Mouse (Mus musculus) midbrain, embryonic 14.5 days (tissue): ENCODE measurements around the gene Ssrp1. TPM values are rescaled to one million over a fixed set of nuclear protein-coding genes. Genes with fewer than 3 reads are reported as not detected.

Source experiments
- ATAC-seq: fragments of 200-750 bp; cut with Nextera tagmentation; 2 replicates; pipeline ENCODE4 v1.8.0; 2017; ENCODE audit warnings: moderate number of reproducible peaks, moderate library complexity; ENCODE audit not compliant: low FRiP score, low TSS enrichment
- DNase-seq: peaks from one replicate; pipeline ENCODE4 v3.0.0-alpha.2; 2015
- H3K27ac ChIP-seq: fragments of 300-500 bp; sonication (generic); replicated peaks from 2 replicates; pipeline ENCODE4 v1.5.1; 2014; ENCODE audit warnings: mild to moderate bottlenecking, low read depth, low read length, moderate library complexity
- H3K27me3 ChIP-seq: fragments of 300-500 bp; sonication (generic); 2 replicates; pipeline ENCODE4 v1.6.1; 2014; ENCODE audit warnings: low read length, control low read depth, mixed read lengths; ENCODE audit not compliant: control insufficient read depth, insufficient read depth
- H3K36me3 ChIP-seq: fragments of 300-500 bp; sonication (generic); 2 replicates; pipeline ENCODE4 v1.6.1; 2014; ENCODE audit warnings: low read length, control low read depth; ENCODE audit not compliant: control insufficient read depth, insufficient read depth
- H3K4me1 ChIP-seq: fragments of 300-500 bp; sonication (generic); 2 replicates; pipeline ENCODE4 v1.6.1; 2014; ENCODE audit warnings: mild to moderate bottlenecking, antibody characterized with exemption, low read length, control low read depth; ENCODE audit not compliant: control insufficient read depth, insufficient read depth
- H3K4me2 ChIP-seq: fragments of 300-500 bp; sonication (generic); 2 replicates; pipeline ENCODE4 v1.6.1; 2014; ENCODE audit warnings: mild to moderate bottlenecking, low read length, moderate library complexity
- H3K4me3 ChIP-seq: fragments of 300-500 bp; sonication (generic); replicated peaks from 2 replicates; pipeline ENCODE4 v1.5.1; 2014; ENCODE audit warnings: low read depth, low read length
- H3K9ac ChIP-seq: fragments of 300-500 bp; sonication (generic); replicated peaks from 2 replicates; pipeline ENCODE4 v1.6.1; 2014; ENCODE audit warnings: mild to moderate bottlenecking, low read length, moderate library complexity
- H3K9me3 ChIP-seq: fragments of 300-500 bp; sonication (generic); 2 replicates; pipeline ENCODE4 v1.6.1; 2016; ENCODE audit warnings: low read length, control low read depth, mixed read lengths; ENCODE audit not compliant: control insufficient read depth
- WGBS: fragments of 180-500 bp; shearing (Covaris S2); extraction: QIAGEN DNeasy Blood & Tissue Kit; methylation state at CpG from one replicate; pipeline ENCODE4 v1.1.7; 2014; 5-methylcytosine and 5-hydroxymethylcytosine counted together
- polyA plus RNA-seq: library from polyadenylated mRNA; unstranded; fragments of >200 nt; fragmentation: Nextera tagmentation; extraction: Ambion mirVana; gene quantifications from 2 replicates; pipeline ENCODE4 v1.2.1, GENCODE M21; 2014

The Ssrp1 gene
- 160 and 204 TPM in 2 replicates for polyA plus RNA-seq

GRCm38 (mm10) chr2:85037047-85038026 lies at the start of gene Ssrp1, which contains the start of gene P2rx3:
Ssrp1 (plus strand) TSS chr2:85037234.
P2rx3 (minus strand) TSS chr2:85037462.
- Histone ChIP-seq H3K9me3 (no peaks in the 10 kb centered on the region), H3K4me3 (peak within 1 kb of the TSS; percentile 77), H3K27me3 (no peaks in the 10 kb centered on the region), H3K27ac (peak within 1 kb of the TSS; percentile 74), H3K4me2 (peak within 1 kb of the TSS; percentile 85), H3K36me3 (peaks cover 33% of the 10 kb centered on the region), H3K9ac (peak within 1 kb of the TSS; percentile 91), H3K4me1 (peaks cover 11% of the 10 kb centered on the region)
- DNase-seq = peak; percentile 98
- ATAC-seq = peak; percentile 96
- WGBS = 1% methylated on average over 66 of the region's 66 CpGs

GRCm38 (mm10) chr2:84987930-84988329 lies 49.1 kb upstream of the Ssrp1 start, which contains the start of gene Prg3:
Prg3 (plus strand) TSS chr2:84988215.
- no peaks in the 10 kb centered on the region for H3K36me3 ChIP-seq
- H3K9me3 ChIP-seq = no peaks in the 10 kb centered on the region
- H3K4me1 ChIP-seq = no peaks in the 10 kb centered on the region
- no peak within 1 kb of the TSS for H3K27ac ChIP-seq
- H3K4me3 ChIP-seq = no peak within 1 kb of the TSS
- WGBS = 90% methylated on average over 1 of the region's 1 CpGs
- no peak for DNase-seq
- H3K27me3 ChIP-seq = no peaks in the 10 kb centered on the region
- H3K9ac ChIP-seq = no peak within 1 kb of the TSS
- ATAC-seq = no peak
- no peak within 1 kb of the TSS for H3K4me2 ChIP-seq

- Histone ChIP-seq H3K4me2 (no peak overlapping the region), H3K9ac (no peak overlapping the region), H3K4me3 (no peak overlapping the region), H3K27me3 (no peaks in the 10 kb centered on the region), H3K4me1 (no peaks in the 10 kb centered on the region), H3K36me3 (no peaks in the 10 kb centered on the region), H3K27ac (no peak overlapping the region), H3K9me3 (no peaks in the 10 kb centered on the region)
- WGBS = 97% methylated on average over 2 of the region's 2 CpGs
- ATAC-seq (no peak), DNase-seq (no peak)
Measured at GRCm38 (mm10) chr2:84996376-84996775, 40.7 kb upstream of the Ssrp1 start.

GRCm38 (mm10) chr2:84999486-85000181 lies 37.4 kb upstream of the Ssrp1 start:
- 87% methylated on average over 3 of the region's 3 CpGs for WGBS
- no peaks in the 10 kb centered on the region for H3K9me3 ChIP-seq
- DNase-seq = no peak

GRCm38 (mm10) chr2:85001497-85001896 lies 35.5 kb upstream of the Ssrp1 start:
- H3K9ac ChIP-seq = no peak overlapping the region
- 71% methylated on average over 13 of the region's 13 CpGs for WGBS
- H3K4me1 ChIP-seq = no peaks in the 10 kb centered on the region
- DNase-seq (no peak), ATAC-seq (no peak)
- H3K9me3 ChIP-seq = no peaks in the 10 kb centered on the region
- no peaks in the 10 kb centered on the region for H3K27me3 ChIP-seq
- H3K27ac ChIP-seq = no peak overlapping the region
- no peaks in the 10 kb centered on the region for H3K36me3 ChIP-seq
- no peak overlapping the region for H3K4me2 ChIP-seq
- no peak overlapping the region for H3K4me3 ChIP-seq

More at GRCm38 (mm10) chr2:84999486-85000181, 37.4 kb upstream of the Ssrp1 start:
- Histone ChIP-seq H3K27me3 (no peaks in the 10 kb centered on the region), H3K4me2 (no peak overlapping the region), H3K36me3 (no peaks in the 10 kb centered on the region), H3K4me3 (no peak overlapping the region), H3K4me1 (no peaks in the 10 kb centered on the region), H3K9ac (no peak overlapping the region), H3K27ac (no peak overlapping the region)
- ATAC-seq = no peak

GRCm38 (mm10) chr2:85002575-85002974 lies 34.5 kb upstream of the Ssrp1 start:
- Histone ChIP-seq H3K36me3 (no peaks in the 10 kb centered on the region), H3K4me1 (no peaks in the 10 kb centered on the region), H3K4me3 (no peak overlapping the region), H3K27me3 (no peaks in the 10 kb centered on the region), H3K9ac (no peak overlapping the region), H3K9me3 (no peaks in the 10 kb centered on the region), H3K27ac (no peak overlapping the region), H3K4me2 (no peak overlapping the region)
- DNase-seq (no peak), ATAC-seq (no peak)
- 88% methylated on average over 8 of the region's 8 CpGs for WGBS

GRCm38 (mm10) chr2:85004341-85004740 lies 32.7 kb upstream of the Ssrp1 start:
- H3K9ac ChIP-seq = no peak overlapping the region
- 86% methylated on average over 4 of the region's 4 CpGs for WGBS
- H3K9me3 ChIP-seq = no peaks in the 10 kb centered on the region
- H3K27ac ChIP-seq = no peak overlapping the region
- no peak overlapping the region for H3K4me2 ChIP-seq
- no peaks in the 10 kb centered on the region for H3K4me1 ChIP-seq
- no peak for ATAC-seq
- DNase-seq = no peak
- no peak overlapping the region for H3K4me3 ChIP-seq
- no peaks in the 10 kb centered on the region for H3K27me3 ChIP-seq
- H3K36me3 ChIP-seq = no peaks in the 10 kb centered on the region

- no peak overlapping the region for H3K9ac ChIP-seq
- DNase-seq (no peak), ATAC-seq (no peak)
- H3K27me3 ChIP-seq = no peaks in the 10 kb centered on the region
- no peaks in the 10 kb centered on the region for H3K9me3 ChIP-seq
- no peak overlapping the region for H3K4me2 ChIP-seq
- no peak overlapping the region for H3K4me3 ChIP-seq
- H3K27ac ChIP-seq = no peak overlapping the region
- H3K36me3 ChIP-seq = no peaks in the 10 kb centered on the region
- 82% methylated on average over 7 of the region's 7 CpGs for WGBS
- no peaks in the 10 kb centered on the region for H3K4me1 ChIP-seq
Measured at GRCm38 (mm10) chr2:85006600-85006999, 30.4 kb upstream of the Ssrp1 start.
